Mouse (Mus musculus) midbrain, embryonic 14.5 days (tissue): Measurements from ENCODE around the gene Nucb1. TPM values are rescaled to one million over a fixed set of nuclear protein-coding genes. Genes with fewer than 3 reads are reported as not detected.
A peak's percentile ranks its signal among the peaks of the same experiment; 100 is the strongest.

Experiments used
- ATAC-seq: fragments of 200-750 bp; cut with Nextera tagmentation; 2 replicates; pipeline ENCODE4 v1.8.0; 2017; ENCODE audit warnings: moderate number of reproducible peaks, moderate library complexity; ENCODE audit not compliant: low FRiP score, low TSS enrichment
- DNase-seq: peaks from one replicate; pipeline ENCODE4 v3.0.0-alpha.2; 2015
- H3K27ac ChIP-seq: fragments of 300-500 bp; sonication (generic); replicated peaks from 2 replicates; pipeline ENCODE4 v1.5.1; 2014; ENCODE audit warnings: mild to moderate bottlenecking, low read depth, low read length, moderate library complexity
- H3K27me3 ChIP-seq: fragments of 300-500 bp; sonication (generic); 2 replicates; pipeline ENCODE4 v1.6.1; 2014; ENCODE audit warnings: low read length, control low read depth, mixed read lengths; ENCODE audit not compliant: control insufficient read depth, insufficient read depth
- H3K36me3 ChIP-seq: fragments of 300-500 bp; sonication (generic); 2 replicates; pipeline ENCODE4 v1.6.1; 2014; ENCODE audit warnings: low read length, control low read depth; ENCODE audit not compliant: control insufficient read depth, insufficient read depth
- H3K4me1 ChIP-seq: fragments of 300-500 bp; sonication (generic); 2 replicates; pipeline ENCODE4 v1.6.1; 2014; ENCODE audit warnings: mild to moderate bottlenecking, antibody characterized with exemption, low read length, control low read depth; ENCODE audit not compliant: control insufficient read depth, insufficient read depth
- H3K4me2 ChIP-seq: fragments of 300-500 bp; sonication (generic); 2 replicates; pipeline ENCODE4 v1.6.1; 2014; ENCODE audit warnings: mild to moderate bottlenecking, low read length, moderate library complexity
- H3K4me3 ChIP-seq: fragments of 300-500 bp; sonication (generic); replicated peaks from 2 replicates; pipeline ENCODE4 v1.5.1; 2014; ENCODE audit warnings: low read depth, low read length
- H3K9ac ChIP-seq: fragments of 300-500 bp; sonication (generic); replicated peaks from 2 replicates; pipeline ENCODE4 v1.6.1; 2014; ENCODE audit warnings: mild to moderate bottlenecking, low read length, moderate library complexity
- H3K9me3 ChIP-seq: fragments of 300-500 bp; sonication (generic); 2 replicates; pipeline ENCODE4 v1.6.1; 2016; ENCODE audit warnings: low read length, control low read depth, mixed read lengths; ENCODE audit not compliant: control insufficient read depth
- WGBS: fragments of 180-500 bp; shearing (Covaris S2); extraction: QIAGEN DNeasy Blood & Tissue Kit; methylation state at CpG from one replicate; pipeline ENCODE4 v1.1.7; 2014; 5-methylcytosine and 5-hydroxymethylcytosine counted together
- polyA plus RNA-seq: library from polyadenylated mRNA; unstranded; fragments of >200 nt; fragmentation: Nextera tagmentation; extraction: Ambion mirVana; gene quantifications from 2 replicates; pipeline ENCODE4 v1.2.1, GENCODE M21; 2014

Gene Nucb1
- polyA plus RNA-seq, 1 experiment from 2014 or later, result 89.5 TPM

- ATAC-seq, result no peak
- Histone ChIP-seq H3K9me3 (no peaks in the 10 kb centered on the region), H3K4me2 (no peak overlapping the region; the same call in 1 of the 2 replicates), H3K36me3 (peaks cover 18% of the 10 kb centered on the region), H3K27ac (no peak overlapping the region), H3K4me1 (peaks cover 10% of the 10 kb centered on the region), H3K27me3 (no peaks in the 10 kb centered on the region), H3K4me3 (no peak overlapping the region), H3K9ac (no peak overlapping the region)
- DNase-seq, result no peak
- 83% methylated on average over 6 of the region's 6 CpGs for WGBS
Measured at GRCm38 (mm10) chr7:45508561-45508960, 1.6 kb downstream of the Nucb1 start.

GRCm38 (mm10) chr7:45507583-45507982 is 2.6 kb downstream of the Nucb1 start:
- peaks cover 10% of the 10 kb centered on the region for H3K4me1 ChIP-seq

GRCm38 (mm10) chr7:45498427-45498826 is 11.8 kb downstream of the Nucb1 start:
- H3K4me3 ChIP-seq, result no peak overlapping the region
- no peak for ATAC-seq
- no peaks in the 10 kb centered on the region for H3K9me3 ChIP-seq
- 96% methylated on average over 6 of the region's 6 CpGs for WGBS
- peaks cover 84% of the 10 kb centered on the region for H3K36me3 ChIP-seq
- no peak overlapping the region for H3K27ac ChIP-seq
- no peak overlapping the region for H3K9ac ChIP-seq
- no peaks in the 10 kb centered on the region for H3K4me1 ChIP-seq
- H3K4me2 ChIP-seq, result no peak overlapping the region
- no peak for DNase-seq
- no peaks in the 10 kb centered on the region for H3K27me3 ChIP-seq

More at GRCm38 (mm10) chr7:45507583-45507982, 2.6 kb downstream of the Nucb1 start:
- no peak overlapping the region for H3K4me2 ChIP-seq
- DNase-seq (no peak), ATAC-seq (no peak)
- no peak overlapping the region for H3K4me3 ChIP-seq
- no peaks in the 10 kb centered on the region for H3K9me3 ChIP-seq
- no peak overlapping the region for H3K9ac ChIP-seq
- H3K27ac ChIP-seq, result no peak overlapping the region
- peaks cover 22% of the 10 kb centered on the region for H3K36me3 ChIP-seq
- H3K27me3 ChIP-seq, result no peaks in the 10 kb centered on the region
- 90% methylated on average over 6 of the region's 6 CpGs for WGBS

GRCm38 (mm10) chr7:45494548-45494947 is 15.7 kb downstream of the Nucb1 start:
- no peak overlapping the region for H3K9ac ChIP-seq
- no peaks in the 10 kb centered on the region for H3K9me3 ChIP-seq
- H3K27me3 ChIP-seq, result no peaks in the 10 kb centered on the region
- peaks cover 71% of the 10 kb centered on the region for H3K36me3 ChIP-seq
- no peaks in the 10 kb centered on the region for H3K4me1 ChIP-seq
- H3K4me2 ChIP-seq, result no peak overlapping the region
- no peak overlapping the region for H3K4me3 ChIP-seq
- no peak overlapping the region for H3K27ac ChIP-seq
- DNase-seq (no peak), ATAC-seq (no peak)
- 79% methylated on average over 9 of the region's 9 CpGs for WGBS

GRCm38 (mm10) chr7:45492951-45493350 is 17.3 kb downstream of the Nucb1 start:
- ATAC-seq (no peak), DNase-seq (no peak)
- peaks cover 56% of the 10 kb centered on the region for H3K36me3 ChIP-seq

GRCm38 (mm10) chr7:45492225-45492844 is 17.9 kb downstream of the Nucb1 start:
- no peak overlapping the region for H3K4me3 ChIP-seq
- no peak overlapping the region for H3K9ac ChIP-seq
- H3K27me3 ChIP-seq, result no peaks in the 10 kb centered on the region
- 0 out of 2 replicates have a peak, but pooled peaks cover 9% of the 10 kb centered on the region for H3K4me1 ChIP-seq
- no peak overlapping the region for H3K27ac ChIP-seq
- DNase-seq (no peak), ATAC-seq (no peak)
- H3K4me2 ChIP-seq, result no peak overlapping the region
- 97% methylated on average over 8 of the region's 8 CpGs for WGBS
- H3K9me3 ChIP-seq, result no peaks in the 10 kb centered on the region
- peaks cover 50% of the 10 kb centered on the region for H3K36me3 ChIP-seq

More at GRCm38 (mm10) chr7:45492951-45493350, 17.3 kb downstream of the Nucb1 start:
- Histone ChIP-seq H3K9ac (no peak overlapping the region), H3K27me3 (no peaks in the 10 kb centered on the region), H3K4me2 (no peak overlapping the region), H3K4me1 (0 out of 2 replicates have a peak, but pooled peaks cover 9% of the 10 kb centered on the region), H3K4me3 (no peak overlapping the region), H3K9me3 (no peaks in the 10 kb centered on the region), H3K27ac (no peak overlapping the region)
- WGBS, result 92% methylated on average over 5 of the region's 5 CpGs

- no peak for DNase-seq
Measured at GRCm38 (mm10) chr7:45491264-45491663, 18.9 kb downstream of the Nucb1 start.

DNA sequence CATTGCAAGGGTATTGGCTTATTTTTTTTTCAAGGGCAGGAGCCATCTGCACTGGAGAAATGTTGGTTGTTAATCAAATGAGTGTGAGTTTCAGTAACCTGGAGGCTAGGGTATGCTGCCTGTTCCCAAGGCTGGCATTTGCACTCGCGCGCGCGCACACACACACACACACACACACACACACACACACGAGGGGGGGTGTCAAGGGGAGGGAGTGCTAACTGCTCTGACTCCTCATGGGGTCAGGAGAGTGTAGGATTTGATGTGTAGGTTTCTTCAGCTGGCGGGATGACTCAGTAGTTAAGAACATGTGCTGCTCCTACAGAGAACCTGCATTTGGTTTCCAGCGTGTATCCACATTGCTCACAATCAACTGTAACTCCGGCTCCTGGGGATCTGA is 19.4 kb downstream of the Nucb1 start:
- ATAC-seq (no peak), DNase-seq (peak; percentile 8)
- Histone ChIP-seq H3K27me3 (no peaks in the 10 kb centered on the region), H3K9me3 (no peaks in the 10 kb centered on the region), H3K4me1 (0 out of 2 replicates have a peak, but pooled peaks cover 9% of the 10 kb centered on the region), H3K4me3 (no peak overlapping the region), H3K9ac (no peak overlapping the region), H3K36me3 (peaks cover 36% of the 10 kb centered on the region), H3K4me2 (no peak overlapping the region), H3K27ac (no peak overlapping the region)
- WGBS, result 57% methylated on average over 9 of the region's 9 CpGs

More at GRCm38 (mm10) chr7:45491264-45491663, 18.9 kb downstream of the Nucb1 start:
- Histone ChIP-seq H3K4me2 (no peak overlapping the region), H3K9me3 (no peaks in the 10 kb centered on the region), H3K9ac (no peak overlapping the region), H3K27me3 (no peaks in the 10 kb centered on the region), H3K36me3 (peaks cover 39% of the 10 kb centered on the region), H3K4me3 (no peak overlapping the region), H3K27ac (no peak overlapping the region), H3K4me1 (0 out of 2 replicates have a peak, but pooled peaks cover 9% of the 10 kb centered on the region)
- WGBS, result 27% methylated on average over 3 of the region's 3 CpGs
- no peak for ATAC-seq

GRCm38 (mm10) chr7:45489578-45489977 is 20.6 kb downstream of the Nucb1 start:
- 87% methylated on average over 7 of the region's 7 CpGs for WGBS
- DNase-seq (no peak), ATAC-seq (no peak)
- Histone ChIP-seq H3K9me3 (no peaks in the 10 kb centered on the region), H3K27ac (0 out of 2 replicates have a peak overlapping the region, but pooled peaks have one; percentile 83), H3K36me3 (peaks cover 24% of the 10 kb centered on the region), H3K4me1 (0 out of 2 replicates have a peak, but pooled peaks cover 9% of the 10 kb centered on the region), H3K27me3 (no peaks in the 10 kb centered on the region), H3K4me2 (no peak overlapping the region), H3K9ac (no peak overlapping the region), H3K4me3 (no peak overlapping the region)
